Mouse (Mus musculus): ENCODE measurements at regions not wholly inside any gene's neighbourhood (a gene's known extent, or its start where the extent isn't known, plus 50 kb on each side); places are given as distances from the start of the nearest gene placed in this dataset.

DNA sequence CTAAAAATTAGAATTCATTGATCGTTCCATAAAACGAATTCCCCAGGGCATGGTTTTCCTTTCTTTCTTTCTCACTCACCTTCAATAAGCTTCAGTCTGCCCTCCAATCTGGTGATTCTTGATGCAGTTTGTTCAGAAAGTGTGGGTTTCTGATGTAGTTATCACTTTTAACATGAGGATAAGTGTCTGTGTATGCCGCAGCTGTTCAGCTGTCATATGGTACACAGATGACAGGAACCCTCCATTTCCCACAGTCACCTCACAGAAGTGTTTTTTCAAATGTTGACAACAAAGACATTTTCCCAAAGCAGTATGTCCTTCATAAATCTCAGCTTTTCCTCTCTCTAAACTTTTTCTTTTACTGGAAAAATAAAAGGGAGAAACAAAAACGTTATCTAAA lies 2177.0 kb downstream of the 9330182O14Rik start:
- no peak for DNase-seq

DNA sequence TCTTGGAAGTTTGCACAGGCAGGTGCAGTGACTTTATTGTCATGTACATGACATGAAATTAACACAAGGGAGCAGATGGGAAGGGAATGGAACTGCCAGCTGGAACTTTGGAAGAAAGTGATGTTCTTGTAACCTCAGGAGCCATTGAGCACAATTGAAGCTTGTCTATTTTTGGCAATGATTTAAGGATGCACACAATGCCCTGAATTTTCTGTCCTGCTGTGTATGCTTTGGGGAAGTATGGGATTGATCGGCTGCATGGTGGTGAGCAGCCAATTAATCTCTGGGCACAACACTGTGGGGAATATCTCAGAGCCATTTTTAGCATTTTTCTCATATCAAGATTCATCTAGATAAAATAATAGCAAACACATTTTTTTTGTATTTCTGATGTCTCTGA lies 2186.2 kb downstream of the 9330182O14Rik start:
- no peak for DNase-seq

DNA sequence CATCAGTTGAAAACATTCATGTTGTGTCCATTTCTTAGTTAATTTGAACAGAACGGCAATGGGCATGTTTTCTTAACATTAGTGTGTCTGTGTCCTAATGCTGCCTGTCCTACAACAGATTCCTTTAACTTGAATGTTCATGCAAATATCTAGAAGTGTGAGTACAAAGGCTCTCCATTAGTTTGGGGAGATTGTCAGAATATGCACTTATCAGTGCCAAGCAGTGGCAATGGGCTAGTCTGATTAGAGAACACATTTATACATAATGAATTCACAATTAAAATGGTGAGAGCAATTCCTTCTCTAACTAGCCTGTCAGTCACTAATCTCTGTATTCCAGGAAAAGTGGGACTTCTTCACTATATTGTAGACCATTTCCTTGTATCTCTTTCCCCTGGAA lies 2188.8 kb downstream of the 9330182O14Rik start:
- DNase-seq = no peak

DNA sequence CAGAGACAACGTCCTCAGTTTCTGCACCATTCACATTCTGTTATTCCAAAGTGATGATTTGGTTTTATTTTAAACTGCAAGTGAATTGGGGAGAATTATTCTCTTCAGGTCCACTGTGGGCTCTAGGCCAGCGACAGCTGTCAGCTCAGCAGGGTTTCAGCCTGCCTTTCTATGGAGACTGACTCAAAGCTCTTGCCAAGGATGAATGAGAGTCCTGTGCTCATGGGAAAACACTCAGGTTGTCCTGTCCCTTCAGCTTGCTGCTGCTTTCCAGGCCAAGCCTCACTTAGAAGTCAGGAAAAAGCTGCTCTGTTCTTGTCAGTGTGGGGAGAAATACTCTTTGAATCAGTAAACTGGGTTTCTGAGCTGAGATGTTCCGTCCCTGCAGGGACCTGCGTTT lies 2191.1 kb downstream of the 9330182O14Rik start:
- peak; percentile 35 for DNase-seq

DNA sequence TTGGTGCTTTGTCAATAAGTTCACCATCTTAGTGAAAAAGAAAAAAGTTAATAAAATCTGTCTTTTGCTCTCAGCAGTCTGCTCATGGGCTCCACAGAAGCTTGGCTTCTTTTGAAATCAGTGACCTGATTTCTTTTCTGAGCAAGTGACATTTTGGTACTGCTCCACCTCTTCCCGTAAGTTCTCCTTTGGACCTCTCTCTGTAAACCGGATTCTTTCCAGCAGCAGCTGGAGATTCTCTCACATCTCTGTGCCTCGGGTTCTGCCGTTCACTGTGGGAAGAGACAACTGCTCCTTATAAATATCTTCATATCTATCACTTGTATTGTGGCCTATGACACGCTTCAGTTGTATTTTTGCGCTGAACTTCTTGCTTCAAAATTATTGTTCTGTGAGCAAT lies 2194.4 kb downstream of the 9330182O14Rik start:
- DNase-seq = no peak

DNA sequence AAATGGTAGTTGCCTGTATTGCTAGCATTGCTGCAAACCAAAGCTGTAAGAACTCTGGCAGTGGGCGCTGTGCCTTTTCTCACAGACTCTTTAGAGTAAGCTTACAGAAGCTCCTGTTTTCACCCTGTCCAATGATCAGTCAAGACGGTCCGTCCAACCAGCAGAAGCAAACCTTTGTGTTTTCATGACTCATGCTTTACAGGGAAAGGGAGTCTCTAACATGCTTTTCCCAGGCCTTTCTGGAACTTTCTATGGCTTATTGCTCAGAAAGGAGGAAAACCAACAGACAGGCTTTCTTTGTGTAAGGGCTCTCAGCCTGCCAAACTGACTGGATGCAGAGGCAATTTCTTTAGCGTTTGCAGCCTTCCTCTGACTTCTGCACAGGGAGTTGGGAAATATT lies 2195.6 kb downstream of the 9330182O14Rik start:
- peak; percentile 8 for DNase-seq

DNA sequence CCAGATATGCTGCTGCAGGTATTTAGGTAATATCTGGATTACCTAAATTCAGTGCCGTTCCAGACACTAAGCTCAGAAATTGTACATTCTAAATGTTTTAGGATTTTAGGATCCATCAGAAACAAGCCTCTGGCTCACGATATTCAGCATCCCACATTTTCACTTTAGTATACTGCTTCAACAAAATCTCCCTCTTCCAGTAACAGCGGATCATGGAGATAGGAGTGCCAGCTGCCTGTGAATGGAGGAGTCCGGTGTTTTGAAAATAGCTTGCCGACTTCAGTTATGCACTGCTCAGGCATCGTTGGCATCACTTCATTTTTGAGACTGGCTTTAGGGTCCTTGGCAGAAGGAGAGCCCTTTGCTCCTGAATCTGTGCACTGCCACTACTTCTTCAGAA lies 2199.5 kb downstream of the 9330182O14Rik start:
- no peak for DNase-seq

DNA sequence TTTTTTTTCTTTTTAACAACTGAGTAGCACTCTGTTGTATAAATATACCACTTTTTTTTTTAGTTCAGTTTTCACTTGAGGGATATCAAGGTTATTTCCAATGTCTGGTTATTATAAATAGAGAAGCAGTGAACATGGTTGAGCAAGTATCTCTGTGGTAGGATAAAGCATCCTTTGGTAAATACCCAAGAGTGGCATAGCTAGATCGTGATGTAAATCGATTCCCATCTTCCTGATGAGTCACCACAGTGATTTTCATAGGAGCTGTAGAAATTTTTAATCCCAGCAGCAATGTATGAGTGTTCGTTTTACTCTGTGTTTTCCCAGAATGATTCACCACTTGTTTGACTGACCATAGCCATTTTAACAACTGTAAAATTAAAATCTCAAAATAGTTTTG lies 2212.0 kb downstream of the 9330182O14Rik start:
- no peak for DNase-seq

DNA sequence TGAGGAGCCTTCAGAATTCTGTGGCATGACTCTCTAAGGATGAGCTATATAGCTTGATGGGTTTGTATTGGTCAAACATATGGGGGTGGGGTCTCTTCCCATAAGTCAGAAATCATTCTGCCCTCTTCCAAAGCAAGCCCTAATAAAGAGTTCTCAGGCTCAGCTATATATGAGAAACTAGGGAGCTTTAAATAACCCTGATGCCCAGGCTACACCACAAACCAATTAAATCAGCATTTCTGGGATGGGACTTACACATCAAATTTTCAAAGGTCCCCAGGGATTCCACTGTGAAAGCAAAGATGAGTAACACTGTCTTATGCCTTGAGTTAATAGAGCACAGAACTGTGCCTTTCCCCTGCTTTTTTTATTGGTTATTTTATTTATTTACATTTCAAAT lies 2227.7 kb downstream of the 9330182O14Rik start:
- no peak for DNase-seq

DNA sequence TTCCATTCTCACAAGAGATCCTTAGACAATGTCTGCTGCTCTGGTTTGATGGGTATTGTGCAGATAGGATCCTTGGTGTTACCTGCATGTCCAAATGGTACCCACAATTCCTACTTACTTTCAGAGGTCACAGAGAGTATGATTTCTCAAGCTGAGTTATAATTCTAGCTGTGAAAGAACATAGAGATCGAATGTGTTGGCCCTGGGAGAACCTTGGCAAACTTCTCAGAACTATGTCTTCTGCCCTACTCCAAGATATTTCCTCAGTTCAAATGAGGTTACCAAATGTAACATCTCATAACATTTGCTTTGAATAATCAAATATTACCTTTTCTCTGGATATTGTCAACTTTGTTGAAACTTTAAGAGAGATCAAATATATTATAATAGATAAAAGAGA lies 2230.8 kb downstream of the 9330182O14Rik start:
- no peak for DNase-seq

DNA sequence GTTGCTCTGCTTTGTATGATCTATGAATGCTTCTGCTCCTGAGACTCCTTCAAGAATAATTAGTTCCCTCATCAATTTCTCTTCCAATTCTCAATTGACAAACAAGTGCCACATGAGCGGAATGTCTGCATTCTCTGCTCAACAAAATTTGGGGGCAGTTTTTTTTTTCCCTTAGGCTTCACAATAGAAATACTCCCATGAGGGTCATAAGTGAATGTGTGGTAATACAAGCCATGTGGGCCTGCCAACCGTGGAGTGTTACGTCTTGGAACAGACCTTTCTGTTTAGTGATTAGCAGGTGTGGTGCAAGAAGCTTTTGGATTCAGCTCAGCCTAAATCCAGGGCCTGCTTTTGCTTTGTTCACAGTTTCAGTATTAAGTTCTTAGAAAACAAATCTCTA lies 2232.6 kb downstream of the 9330182O14Rik start:
- DNase-seq = no peak

DNA sequence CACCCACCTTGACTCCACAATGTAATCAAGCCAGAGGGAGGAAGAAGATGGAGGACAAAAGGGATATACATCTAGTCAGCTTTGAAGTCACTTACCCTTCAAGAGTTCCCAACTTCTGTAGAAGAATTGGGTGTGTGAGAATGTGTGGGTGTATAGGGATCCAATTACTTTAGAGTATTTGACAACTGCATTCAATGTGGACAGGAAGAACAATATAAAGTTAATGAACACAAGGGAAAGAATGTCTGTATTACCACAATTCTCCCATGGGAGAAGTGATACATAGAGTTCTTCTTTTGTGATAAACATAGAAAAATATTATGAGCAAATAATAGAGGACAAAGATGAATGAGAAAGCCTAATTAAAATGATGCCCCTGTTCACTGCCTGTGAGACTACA lies 2235.4 kb downstream of the 9330182O14Rik start:
- no peak for DNase-seq

DNA sequence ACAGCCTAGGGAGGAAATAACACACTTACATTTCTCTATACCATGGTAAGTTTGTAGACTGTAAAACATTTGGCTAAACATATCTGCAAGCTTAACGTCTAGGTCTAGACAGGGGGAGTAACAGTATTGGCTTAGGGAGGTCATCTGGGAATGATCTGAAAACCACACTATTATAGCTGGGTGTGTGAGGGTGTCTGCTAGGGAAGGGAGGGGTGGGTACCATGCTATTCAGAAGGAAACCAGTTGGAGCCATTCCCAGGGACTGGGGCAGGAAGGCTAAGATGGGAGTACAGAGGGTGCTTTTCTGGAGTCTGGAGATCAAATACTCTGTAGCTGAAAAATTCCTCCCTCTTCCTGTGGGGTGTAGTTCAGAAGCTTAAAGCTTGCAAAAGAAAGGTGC lies 2235.9 kb downstream of the 9330182O14Rik start:
- no peak for DNase-seq

DNA sequence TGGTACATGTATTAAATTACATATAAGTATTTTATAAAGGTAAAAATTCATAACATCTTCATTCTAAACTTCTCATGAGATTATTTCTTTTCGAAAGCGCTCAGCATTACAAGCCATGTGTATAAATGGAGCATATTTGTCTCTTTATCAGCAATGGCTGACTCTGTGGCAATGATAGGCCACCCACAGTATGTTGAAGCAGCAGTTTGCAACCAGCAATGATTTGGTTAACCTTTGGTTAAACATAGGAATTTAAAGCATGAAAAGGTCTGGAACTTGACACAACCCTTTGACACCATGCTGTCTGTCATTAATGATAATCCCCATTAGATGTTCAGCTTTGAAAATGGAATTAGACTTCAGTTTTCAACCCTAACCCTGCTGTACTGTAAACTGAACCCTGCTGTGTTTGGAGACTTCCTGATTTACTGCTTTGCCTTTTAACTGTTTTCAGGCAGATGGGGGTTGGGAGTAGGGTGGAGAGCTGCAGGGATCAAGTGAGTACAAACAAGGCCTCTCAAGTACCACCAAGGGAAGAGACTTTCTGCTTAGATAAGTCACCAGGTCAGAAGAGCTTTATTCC lies 2238.6 kb downstream of the 9330182O14Rik start:
- DNase-seq = no peak

Data from right cerebral cortex, postnatal 4 days (tissue).